Mouse (Mus musculus) mouse embryonic stem cell (cell line): ENCODE results near the gene Clec4e.

Experiments used
- in situ Hi-C, 2 experiments: fragments of 300-500 bp; cut with MboI; formaldehyde crosslinking; loops; 1 replicate in 1 of 2; 3 replicates in 1 of 2; pipeline ENCODE4 v1.14.3; 2019 to 2020; ENCODE audit warnings: low sequenced_read_pairs in 2 of 2, low pct_unique_long_range_greater_than_20kb in 1 of 2, mixed read lengths in 1 of 2; ENCODE audit not compliant: unreplicated experiment in 1 of 2

Clec4e gene

GRCm38 (mm10) chr6:123244201-123244600, 45.5 kb downstream of the Clec4e start:
- in situ Hi-C loops: no loop called here

- in situ Hi-C loops: no loop called here
Observed at GRCm38 (mm10) chr6:123237582-123237981, 52.1 kb downstream of the Clec4e start.
